Mouse (Mus musculus) urinary bladder, postnatal 14 days (tissue): ENCODE data around the gene Smchd1.
A peak's percentile ranks its signal among the peaks of the same experiment; 100 is the strongest.
"Not testable (repeated sequence)": the region's sequence is repeated elsewhere in the genome, so short reads cannot be mapped to it uniquely, and the experiment has no call there.

Experiments used
- DNase-seq: peaks from one replicate; pipeline ENCODE4 v3.0.0; 2021; ENCODE audit warnings: low spot score

Gene Smchd1

DNA sequence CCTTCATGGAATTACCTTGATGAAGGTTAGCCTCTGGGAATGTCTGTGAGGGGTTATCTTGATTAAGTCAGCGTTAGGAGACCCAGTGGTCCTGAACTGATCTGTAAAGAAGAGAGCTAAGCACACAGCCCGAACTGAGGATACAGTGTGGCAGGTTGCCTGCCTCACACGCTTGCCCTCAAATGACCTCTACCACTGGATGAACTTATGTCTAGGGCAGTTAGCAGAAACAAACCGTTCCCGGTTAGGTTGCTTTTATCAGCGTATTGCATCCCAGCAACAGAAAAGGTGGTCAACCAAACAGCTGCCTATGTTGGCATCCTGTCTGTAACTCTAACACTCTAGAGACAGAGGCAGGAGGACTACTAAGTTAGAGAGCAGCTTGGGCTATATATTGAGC lies 30.0 kb downstream of the Smchd1 start:
- DNase-seq: no peak

DNA sequence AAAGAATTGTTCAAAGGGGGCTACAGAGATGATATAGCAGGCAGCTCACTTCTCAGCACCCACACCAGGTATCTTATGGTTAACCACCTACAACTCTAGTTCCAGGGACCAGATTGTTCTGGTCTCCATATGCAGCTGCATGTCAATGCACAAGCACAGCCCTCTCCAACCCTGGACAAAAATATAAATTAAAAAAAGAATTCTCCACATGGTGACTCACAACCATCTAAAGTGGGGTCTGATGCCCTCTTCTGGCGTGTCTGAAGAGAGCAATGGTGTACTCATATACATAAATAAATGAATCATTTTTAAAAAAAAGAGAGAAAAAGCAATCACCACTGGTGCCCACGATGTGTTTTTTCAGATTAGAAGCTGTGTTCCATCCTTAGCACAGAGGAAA lies 30.4 kb downstream of the Smchd1 start:
- no peak for DNase-seq

DNA sequence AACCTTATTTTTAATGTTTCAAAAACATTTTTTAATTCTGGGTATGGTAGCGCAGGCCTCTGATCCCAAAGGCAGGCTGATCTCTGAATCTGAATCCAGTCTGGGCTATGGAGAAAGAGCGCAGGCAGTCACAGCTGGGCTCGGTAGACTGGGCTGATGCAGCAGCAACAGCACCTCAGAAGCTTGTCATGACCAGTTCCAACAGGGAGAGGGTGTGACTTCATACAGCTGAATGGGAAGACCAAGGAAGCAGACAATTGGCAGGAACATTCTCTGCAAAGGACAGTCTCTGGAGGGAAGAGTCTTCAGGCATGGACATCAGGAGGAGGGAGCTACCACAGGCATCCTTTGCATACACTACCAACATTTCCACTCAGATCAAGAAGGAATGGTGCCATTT lies 31.0 kb downstream of the Smchd1 start:
- DNase-seq: no peak

DNA sequence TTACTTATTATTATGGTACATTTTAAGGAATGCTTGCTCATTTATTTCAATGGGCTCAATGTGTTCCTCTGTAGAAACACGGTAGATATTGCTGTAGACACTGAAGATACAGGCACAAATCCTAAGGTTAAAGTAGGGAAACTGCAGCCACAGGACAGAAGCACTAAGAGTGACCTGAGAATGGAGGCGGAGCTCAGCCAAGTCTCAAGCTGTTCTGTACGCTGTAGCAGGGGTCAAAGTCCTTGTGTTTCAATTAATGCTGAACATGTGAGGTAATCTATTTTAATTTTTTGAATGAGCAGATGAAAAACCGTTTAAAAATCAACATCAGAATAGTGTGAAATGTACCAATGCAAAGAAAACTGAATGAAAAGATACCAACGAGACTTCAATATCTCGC lies 31.9 kb downstream of the Smchd1 start:
- no peak for DNase-seq

DNA sequence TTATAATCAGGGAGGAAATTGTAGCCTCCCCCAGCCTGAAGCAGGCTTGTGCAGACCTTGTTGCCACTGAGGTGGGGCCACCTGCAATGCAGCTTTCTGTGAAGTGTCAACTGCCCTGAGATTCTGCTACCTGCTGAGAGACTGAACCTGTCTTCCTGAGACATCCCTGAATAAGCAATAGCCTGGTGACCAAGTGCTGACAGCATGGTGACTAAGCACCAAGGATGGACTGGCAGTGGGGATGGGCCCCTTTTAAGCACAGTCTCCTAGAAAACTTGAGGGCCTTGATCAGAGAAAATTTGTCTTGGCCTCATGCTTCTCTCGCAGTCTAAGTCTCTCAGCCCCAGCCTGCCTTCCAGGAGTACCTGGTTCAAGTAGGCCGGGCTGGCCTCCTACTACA lies 52.6 kb downstream of the Smchd1 start:
- DNase-seq: not testable (repeated sequence)

DNA sequence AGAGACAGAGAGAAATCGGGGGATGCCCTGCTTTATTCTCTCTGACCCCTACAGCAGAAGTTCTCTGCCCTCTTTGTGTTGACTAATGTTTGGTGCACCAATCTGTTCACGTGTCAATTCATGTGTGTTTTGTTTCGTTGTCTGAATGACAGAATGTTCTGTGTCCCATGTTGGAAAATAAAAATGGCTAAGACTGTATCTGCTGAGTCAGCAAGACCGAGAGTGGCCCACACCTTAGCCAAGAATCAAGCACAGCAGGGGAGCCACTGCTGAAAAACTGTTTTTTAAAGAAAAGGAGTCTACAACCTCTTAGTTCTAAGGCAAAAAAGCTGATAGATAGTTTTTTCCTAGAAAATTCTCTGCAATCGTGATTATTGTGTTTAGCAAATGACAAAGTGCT lies 55.7 kb downstream of the Smchd1 start:
- not testable (repeated sequence) for DNase-seq

DNA sequence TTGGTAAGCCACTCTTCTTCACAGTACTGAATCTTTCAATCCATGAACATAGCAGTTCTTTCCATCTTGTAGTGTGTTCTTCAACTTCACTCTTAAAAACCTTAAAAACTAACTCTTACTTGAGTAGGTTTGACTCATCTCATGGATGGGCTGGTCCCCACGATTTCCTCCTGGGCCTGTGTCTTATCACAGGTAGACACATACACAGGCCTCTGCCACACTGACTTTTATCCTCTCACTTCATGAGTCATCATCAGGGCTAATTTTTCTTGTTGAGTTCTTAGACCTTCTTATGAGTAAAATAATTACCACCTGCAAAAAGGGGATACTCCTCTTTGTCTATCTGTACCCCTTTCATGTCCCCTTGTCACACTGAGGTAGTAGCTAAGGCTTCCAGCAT lies 58.1 kb downstream of the Smchd1 start:
- DNase-seq: no peak

DNA sequence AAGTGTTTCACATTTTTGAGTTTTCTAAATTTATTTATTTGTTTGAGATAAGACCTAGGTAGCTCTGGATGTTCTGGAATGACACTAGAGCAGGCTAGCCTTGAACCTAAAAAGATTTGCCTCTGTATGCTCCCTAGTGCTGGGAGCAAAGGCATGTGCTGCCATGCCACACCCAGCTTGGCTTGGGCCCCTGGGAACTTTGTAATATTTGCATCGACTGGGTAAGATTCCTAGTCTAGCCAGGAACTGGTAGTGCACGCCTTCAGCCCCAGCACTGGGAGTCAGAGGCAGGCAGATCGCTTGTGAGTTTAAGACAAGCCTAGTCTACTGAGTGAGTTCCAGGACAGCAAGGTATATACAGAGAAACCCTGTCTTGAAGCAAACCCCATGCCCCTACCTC lies 87.7 kb downstream of the Smchd1 start:
- DNase-seq: no peak

DNA sequence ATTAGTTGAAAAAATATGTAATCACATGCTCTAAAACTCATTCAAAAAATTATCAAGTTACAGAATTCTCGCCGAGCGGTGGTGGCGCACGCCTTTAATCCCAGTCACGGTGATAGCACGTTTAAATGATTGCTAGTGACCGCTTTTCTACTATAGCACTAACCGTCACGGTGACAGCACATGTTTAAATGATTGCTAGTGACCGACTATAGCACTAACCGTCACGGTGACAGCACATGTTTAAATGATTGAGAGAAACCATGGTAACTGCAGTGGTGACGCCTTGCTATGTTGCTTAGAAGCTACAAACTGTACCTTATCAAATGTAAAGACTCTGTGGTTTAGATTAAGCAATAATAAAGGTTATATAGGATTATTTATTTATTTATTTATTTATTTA lies 94.8 kb downstream of the Smchd1 start:
- DNase-seq: no peak

DNA sequence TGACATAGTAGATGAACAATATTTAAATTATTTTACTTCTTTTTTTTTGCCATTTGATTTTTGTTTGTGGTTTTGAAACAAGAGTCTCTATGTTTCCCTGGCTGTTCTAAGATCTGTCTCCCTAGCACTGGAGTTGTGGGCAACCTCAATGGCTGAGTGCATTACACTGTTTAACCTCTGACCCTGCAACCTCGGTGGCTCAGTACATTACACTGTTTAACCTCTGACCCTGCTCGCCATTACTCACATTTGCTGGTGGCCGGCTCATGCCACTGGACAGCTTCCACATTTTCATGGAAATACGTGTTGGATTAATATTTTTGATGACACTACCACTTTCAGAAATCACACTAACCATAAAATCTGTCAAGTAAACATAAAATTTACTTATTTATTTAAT lies 97.2 kb downstream of the Smchd1 start:
- DNase-seq: no peak

DNA sequence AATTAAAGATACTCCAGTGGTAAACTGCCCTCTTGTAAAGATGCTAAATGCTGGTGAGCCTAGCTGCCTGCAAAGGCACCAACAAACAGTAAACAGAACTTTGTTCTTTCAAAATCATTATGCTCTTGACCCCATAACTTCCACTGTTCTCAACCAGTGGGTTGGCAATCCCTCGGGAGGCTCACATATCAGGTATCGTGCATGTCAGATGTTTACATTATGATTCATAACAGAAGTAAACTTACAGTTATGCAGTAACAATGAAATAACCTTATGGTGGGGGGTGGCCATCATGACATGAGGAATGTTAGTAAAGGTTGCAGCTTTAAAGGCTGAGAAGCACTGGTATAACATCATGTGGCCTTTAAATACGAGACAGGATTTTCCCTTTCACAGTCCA lies 119.6 kb downstream of the Smchd1 start:
- DNase-seq: no peak

DNA sequence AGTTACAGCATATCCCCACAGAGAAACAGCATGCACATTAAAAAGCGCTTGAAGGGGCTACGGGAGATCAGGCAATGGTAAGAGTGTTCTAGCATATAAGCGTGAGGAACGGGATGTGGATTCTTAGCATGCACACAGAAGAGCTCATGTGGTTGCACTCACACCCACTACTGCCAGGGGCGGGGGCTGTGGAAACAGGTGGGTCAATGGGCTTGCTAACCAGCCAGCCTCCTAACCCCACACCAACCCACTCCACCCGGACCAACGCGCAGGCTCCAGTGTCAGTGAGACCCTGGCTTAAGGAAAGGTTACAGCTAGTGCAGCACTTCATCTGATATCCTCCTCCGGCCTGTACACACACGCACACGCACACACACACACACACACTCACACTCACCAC lies 120.9 kb downstream of the Smchd1 start:
- DNase-seq: no peak

DNA sequence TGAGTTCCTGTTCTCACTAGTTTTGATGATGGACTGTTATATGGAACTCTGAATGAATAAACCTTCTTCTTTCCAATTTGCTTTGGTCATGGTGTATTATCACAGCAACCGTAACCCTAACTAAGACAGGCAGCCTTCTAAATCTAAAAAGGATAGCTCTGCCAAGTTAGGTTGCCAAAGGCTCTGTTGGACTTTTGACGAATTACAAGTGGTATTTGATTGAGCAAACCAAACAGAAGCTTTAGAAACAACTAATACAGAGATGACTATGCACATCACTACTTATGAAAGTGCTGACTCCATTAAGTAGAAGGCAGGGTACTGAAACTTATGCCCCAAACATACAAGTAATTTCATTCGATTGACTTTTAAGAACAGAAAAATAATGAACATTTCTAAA lies 127.0 kb downstream of the Smchd1 start:
- DNase-seq: no peak

DNA sequence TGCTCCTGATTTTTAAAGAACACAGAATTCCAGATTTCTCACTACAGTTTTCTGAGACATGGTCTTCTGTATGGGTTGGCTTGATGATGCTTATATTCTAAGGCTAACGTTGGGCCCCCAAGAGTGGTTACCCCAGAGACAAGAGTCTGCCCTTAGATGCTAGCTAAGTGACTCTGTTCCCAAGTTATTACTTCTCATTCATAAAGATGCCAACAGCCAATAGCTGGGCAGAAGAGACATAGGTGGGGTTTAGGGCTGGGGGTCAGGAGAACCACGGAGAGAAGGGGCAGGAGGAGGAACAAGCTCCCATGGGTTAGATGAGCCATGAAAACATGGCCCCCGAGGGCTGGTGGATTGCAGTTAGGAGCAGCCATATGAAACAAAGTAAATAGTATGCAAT lies 133.1 kb downstream of the Smchd1 start:
- DNase-seq: no peak

DNA sequence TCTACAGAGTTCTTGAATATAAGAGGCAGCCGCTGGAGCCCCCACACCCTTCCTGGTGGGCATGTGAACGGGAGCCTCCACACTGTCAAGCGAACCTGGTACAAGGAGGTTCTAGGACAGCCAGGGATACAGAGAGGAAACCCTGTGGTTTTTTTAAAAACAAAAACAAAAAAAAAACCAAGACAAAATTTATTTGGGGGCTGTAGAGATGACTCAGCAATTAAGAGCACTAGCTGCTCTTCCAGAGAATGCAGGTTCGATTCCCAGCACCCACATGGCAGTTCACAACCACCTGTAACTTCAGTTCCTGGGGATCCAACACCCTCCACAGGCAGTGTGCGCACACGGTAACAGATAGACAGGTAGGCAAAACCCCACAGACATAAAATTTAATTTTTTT lies 136.5 kb downstream of the Smchd1 start:
- DNase-seq: no peak

DNA sequence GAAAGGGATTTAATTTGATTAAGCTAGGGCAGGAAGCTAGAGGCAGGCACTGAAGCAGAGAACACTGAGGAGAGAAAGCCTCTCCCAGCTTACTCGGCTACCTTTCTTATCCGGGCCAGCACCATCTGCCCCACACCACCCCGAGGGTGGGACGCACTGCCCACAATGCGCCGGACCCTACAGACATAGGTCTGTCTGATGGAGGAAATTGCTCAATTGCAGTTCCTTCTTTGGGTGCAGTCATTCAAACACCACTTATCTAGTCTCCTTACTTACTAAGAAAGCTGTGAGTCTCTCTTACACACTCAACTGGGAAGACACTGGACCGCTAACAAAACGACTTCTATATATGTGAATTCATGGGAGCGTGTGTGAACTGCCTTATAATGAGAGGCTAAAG lies 137.6 kb downstream of the Smchd1 start:
- DNase-seq: no peak

DNA sequence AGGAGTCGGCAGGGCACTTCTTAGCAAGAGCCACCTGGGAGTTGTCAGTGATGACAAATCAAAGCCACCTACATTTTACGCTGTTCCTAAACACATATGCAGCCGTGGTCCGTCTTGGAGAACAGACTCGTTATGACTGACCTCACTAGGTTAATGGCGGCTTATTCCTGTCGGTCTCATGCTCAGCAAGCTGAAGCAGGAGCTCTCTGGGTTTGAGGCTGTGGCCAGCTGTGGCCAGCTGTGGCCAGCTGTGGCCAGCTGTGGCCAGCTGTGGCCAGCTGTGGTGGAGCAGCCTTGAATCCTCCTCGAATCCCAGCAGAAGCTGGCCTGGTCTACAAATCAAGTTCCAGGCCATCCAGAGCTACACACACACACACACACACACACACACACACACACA lies 138.7 kb downstream of the Smchd1 start:
- peak; percentile 8 for DNase-seq

DNA sequence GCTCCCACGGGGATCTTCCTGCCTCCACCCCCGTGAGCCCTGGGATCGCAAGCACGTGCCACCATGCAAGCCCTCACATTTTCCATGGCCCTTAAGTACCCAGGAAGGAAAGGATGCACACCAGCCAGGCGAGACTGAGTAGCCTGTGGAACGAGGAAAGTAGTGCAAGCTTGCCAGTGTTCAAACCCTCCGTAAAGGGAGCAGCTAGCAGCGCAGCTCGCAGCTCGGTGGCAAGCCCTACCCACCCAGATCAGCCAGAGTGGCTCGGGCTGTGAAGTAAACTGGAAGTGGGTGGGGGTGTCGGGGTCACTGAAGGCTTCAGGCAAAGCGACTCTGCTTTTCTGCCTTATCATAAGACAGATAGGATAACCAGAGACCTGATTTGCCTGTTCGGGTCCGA lies 142.8 kb downstream of the Smchd1 start:
- DNase-seq: no peak

DNA sequence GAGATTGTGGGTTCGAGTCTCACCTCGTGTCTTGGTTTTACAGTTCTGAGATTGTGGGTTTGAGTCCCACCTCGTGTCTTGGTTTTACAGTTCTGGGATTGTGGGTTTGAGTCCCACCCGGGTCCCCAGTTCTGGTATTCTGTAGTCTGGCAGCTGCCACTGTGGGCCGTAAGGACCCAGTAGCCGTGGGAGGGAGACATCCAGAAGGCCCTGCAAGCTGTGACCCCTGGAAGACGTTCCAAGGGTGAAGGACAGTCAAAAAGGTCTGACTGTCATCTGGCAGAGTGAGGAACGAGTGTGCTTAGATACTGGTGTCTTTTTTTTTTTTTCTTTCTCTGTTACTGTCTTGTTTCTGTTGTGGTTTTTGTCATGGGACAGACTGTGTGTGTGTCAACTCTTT lies 154.4 kb downstream of the Smchd1 start:
- not testable (repeated sequence) for DNase-seq

DNA sequence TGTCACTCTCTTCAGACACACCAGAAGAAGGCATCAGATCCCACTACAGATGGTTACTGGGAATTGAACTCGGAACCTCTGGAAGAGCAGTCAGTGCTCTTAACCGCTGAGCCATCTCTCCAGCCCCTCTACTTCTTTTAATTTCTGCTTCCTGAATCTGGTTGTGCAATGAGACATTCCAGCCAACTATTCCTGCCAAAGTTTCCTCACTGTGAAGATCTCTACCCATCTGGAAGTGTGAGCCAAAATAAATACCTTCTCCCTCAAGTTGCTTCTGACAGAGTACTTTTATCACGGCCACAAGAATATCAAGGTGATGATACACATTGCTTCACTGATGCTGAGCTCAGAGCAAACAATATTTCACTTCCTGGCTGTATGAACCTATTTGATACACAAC lies 155.8 kb downstream of the Smchd1 start:
- DNase-seq: no peak

DNA sequence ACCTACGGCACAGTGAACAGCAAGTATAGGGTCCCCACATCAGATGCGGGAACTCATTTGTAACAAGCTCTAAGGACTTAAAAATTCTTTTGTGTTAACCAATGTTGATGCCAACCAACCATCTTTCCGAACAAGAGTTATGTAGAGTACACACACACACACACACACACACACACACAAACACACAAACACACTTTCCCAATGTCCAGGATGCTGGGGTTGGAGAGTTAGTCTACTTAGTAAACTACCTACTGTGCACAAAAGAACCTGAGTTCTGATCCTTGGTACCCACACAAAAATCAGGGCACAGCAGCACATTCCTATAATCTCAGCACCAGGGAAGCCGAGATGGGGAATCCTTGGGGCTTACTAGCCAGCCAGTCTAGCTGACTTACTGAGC lies 157.6 kb downstream of the Smchd1 start:
- no peak for DNase-seq

DNA sequence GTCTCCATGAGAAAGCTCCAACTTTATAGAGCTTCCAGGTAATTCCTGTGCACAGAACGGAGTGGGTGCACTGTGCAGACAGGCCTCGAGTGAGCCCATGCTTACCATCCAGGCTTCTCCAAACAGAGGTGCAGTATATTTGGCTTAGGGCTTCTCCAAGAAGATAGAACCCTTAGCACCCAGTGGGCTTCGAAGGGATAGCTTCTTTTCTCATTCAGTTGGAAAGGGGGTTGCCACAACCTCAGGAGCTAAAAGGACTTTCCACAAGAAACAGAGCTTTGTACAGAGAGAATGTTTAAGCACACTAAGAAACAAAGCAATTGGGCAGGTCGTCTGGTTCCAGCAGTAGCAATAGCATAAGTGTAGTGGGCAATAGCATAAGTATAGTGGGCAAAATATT lies 160.8 kb downstream of the Smchd1 start:
- no peak for DNase-seq

DNA sequence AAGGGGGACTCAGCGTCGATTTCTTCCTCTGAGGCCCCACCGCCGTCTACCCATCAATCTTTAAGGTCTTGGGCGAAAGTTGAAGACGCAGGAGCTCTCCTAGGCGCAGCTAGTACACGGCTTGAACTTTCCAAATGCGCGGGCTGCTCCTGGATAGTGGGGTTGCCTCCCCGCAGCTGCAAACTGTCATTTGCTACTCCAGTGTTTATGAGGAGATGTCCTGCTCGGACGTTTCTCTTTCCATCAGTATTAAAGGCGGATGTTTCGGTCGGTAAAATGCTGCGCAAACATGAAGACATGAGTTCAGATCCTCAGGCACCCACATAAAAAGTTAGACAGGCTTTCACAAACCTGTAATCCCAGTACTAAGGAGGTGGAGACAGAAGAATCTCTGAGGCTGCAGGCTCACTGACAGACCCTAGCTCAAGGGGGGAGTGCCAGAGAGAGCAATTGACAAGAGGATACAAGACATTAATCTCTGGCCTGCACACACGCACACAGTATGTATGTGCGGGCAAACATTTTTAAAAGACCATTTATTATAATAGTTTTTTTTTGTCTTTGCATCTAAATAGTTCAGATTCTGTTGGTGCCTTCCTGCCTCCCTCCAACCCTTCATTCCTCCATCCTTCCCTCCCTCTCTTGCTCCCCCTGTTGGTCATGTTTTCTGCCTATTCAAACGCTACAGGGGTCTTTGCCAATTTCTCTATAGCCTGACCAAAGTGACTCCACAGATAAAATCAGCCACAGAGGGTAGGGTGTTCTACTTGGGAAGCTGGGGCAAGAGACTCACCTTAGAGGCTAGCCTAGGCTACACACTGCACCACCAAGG lies 163.6 kb downstream of the Smchd1 start, which contains the start of gene Emilin2:
Gene Emilin2 (minus strand): TSS at position 639 of the 832 bp plus-strand sequence.
- DNase-seq: peak; percentile 29
